Mouse (Mus musculus): ENCODE measurements around the gene Tmem51. TPM values are rescaled to one million over a fixed set of nuclear protein-coding genes. Genes with fewer than 3 reads are reported as not detected.
A peak's percentile ranks its signal among the peaks of the same experiment; 100 is the strongest.

Gene Tmem51
- polyA plus RNA-seq, 1 experiment from 2014 or later: 5.9 TPM

- H3K9me3 ChIP-seq (replicated peaks): no peaks in the 10 kb centered on the region
- H3K36me3 ChIP-seq: no peaks in the 10 kb centered on the region
- peak; percentile 28; the same call in 1 of the 2 replicates for ATAC-seq (ENCODE audit: low FRiP score)
- peaks cover 14% of the 10 kb centered on the region for H3K4me1 ChIP-seq
- no peaks in the 10 kb centered on the region for H3K27me3 ChIP-seq (replicated peaks)
- H3K4me3 ChIP-seq (replicated peaks): no peak overlapping the region
- WGBS: 40% methylated on average over 15 of the region's 15 CpGs
- no peak overlapping the region for H3K9ac ChIP-seq (replicated peaks)
- H3K4me2 ChIP-seq: no peak overlapping the region
- H3K27ac ChIP-seq (replicated peaks): no peak overlapping the region
Measured at GRCm38 (mm10) chr4:142095513-142096241, 11.6 kb upstream of the Tmem51 start.

GRCm38 (mm10) chr4:142094386-142094785 is 10.3 kb upstream of the Tmem51 start:
- H3K4me3 ChIP-seq (replicated peaks): no peak overlapping the region
- H3K27ac ChIP-seq (replicated peaks): no peak overlapping the region
- no peaks in the 10 kb centered on the region for H3K36me3 ChIP-seq
- no peak overlapping the region for H3K9ac ChIP-seq (replicated peaks)
- no peak overlapping the region for H3K4me2 ChIP-seq
- H3K27me3 ChIP-seq (replicated peaks): no peaks in the 10 kb centered on the region
- WGBS: 92% methylated on average over 11 of the region's 11 CpGs
- no peak for ATAC-seq (ENCODE audit: low FRiP score)
- H3K9me3 ChIP-seq (replicated peaks): no peaks in the 10 kb centered on the region
- H3K4me1 ChIP-seq: peaks cover 14% of the 10 kb centered on the region

GRCm38 (mm10) chr4:142091100-142091499 is 7.0 kb upstream of the Tmem51 start:
- WGBS: 70% methylated on average over 2 of the region's 2 CpGs
- no peak for ATAC-seq (ENCODE audit: low FRiP score)

GRCm38 (mm10) chr4:142089966-142090365 is 5.9 kb upstream of the Tmem51 start:
- H3K36me3 ChIP-seq: no peaks in the 10 kb centered on the region
- H3K4me3 ChIP-seq (replicated peaks): no peak overlapping the region
- H3K4me2 ChIP-seq: no peak overlapping the region
- no peak overlapping the region for H3K9ac ChIP-seq (replicated peaks)
- H3K27ac ChIP-seq (replicated peaks): no peak overlapping the region
- H3K9me3 ChIP-seq (replicated peaks): no peaks in the 10 kb centered on the region
- H3K4me1 ChIP-seq: peaks cover 3% of the 10 kb centered on the region; the same call in 1 of the 2 replicates
- no peak for ATAC-seq (ENCODE audit: low FRiP score)
- H3K27me3 ChIP-seq (replicated peaks): peaks cover 14% of the 10 kb centered on the region
- WGBS: 75% methylated on average over 6 of the region's 6 CpGs

More at GRCm38 (mm10) chr4:142091100-142091499, 7.0 kb upstream of the Tmem51 start:
- no peak overlapping the region for H3K4me3 ChIP-seq (replicated peaks)
- H3K4me2 ChIP-seq: no peak overlapping the region
- H3K36me3 ChIP-seq: no peaks in the 10 kb centered on the region
- H3K4me1 ChIP-seq: peaks cover 5% of the 10 kb centered on the region; the same call in 1 of the 2 replicates
- no peak overlapping the region for H3K9ac ChIP-seq (replicated peaks)
- H3K27ac ChIP-seq (replicated peaks): no peak overlapping the region
- H3K27me3 ChIP-seq (replicated peaks): peaks cover 4% of the 10 kb centered on the region; the same call in 1 of the 2 replicates
- H3K9me3 ChIP-seq (replicated peaks): no peaks in the 10 kb centered on the region

GRCm38 (mm10) chr4:142088836-142089235 is 4.7 kb upstream of the Tmem51 start:
- ATAC-seq (ENCODE audit: low FRiP score): no peak
- H3K4me3 ChIP-seq (replicated peaks): no peak overlapping the region
- H3K36me3 ChIP-seq: no peaks in the 10 kb centered on the region

GRCm38 (mm10) chr4:142088409-142088808 is 4.3 kb upstream of the Tmem51 start:
- Histone ChIP-seq H3K27ac (replicated peaks) (no peak overlapping the region), H3K9me3 (replicated peaks) (no peaks in the 10 kb centered on the region), H3K4me1 (peaks cover 18% of the 10 kb centered on the region), H3K36me3 (no peaks in the 10 kb centered on the region), H3K9ac (replicated peaks) (no peak overlapping the region), H3K4me2 (no peak overlapping the region), H3K27me3 (replicated peaks) (peaks cover 26% of the 10 kb centered on the region), H3K4me3 (replicated peaks) (no peak overlapping the region)
- ATAC-seq (ENCODE audit: low FRiP score): no peak
- WGBS: 32% methylated on average over 4 of the region's 4 CpGs

More at GRCm38 (mm10) chr4:142088836-142089235, 4.7 kb upstream of the Tmem51 start:
- Histone ChIP-seq H3K4me1 (peaks cover 14% of the 10 kb centered on the region), H3K4me2 (no peak overlapping the region), H3K9ac (replicated peaks) (no peak overlapping the region), H3K27ac (replicated peaks) (no peak overlapping the region), H3K9me3 (replicated peaks) (no peaks in the 10 kb centered on the region), H3K27me3 (replicated peaks) (peaks cover 24% of the 10 kb centered on the region)
- WGBS: 77% methylated on average over 6 of the region's 6 CpGs

GRCm38 (mm10) chr4:142084936-142085563 is 946 bp upstream of the Tmem51 start:
- H3K9me3 ChIP-seq (replicated peaks): no peaks in the 10 kb centered on the region
- WGBS: 6% methylated on average over 20 of the region's 20 CpGs
- H3K4me1 ChIP-seq: peaks cover 35% of the 10 kb centered on the region
- peaks cover 33% of the 10 kb centered on the region for H3K27me3 ChIP-seq (replicated peaks)
- no peaks in the 10 kb centered on the region for H3K36me3 ChIP-seq
- ATAC-seq (ENCODE audit: low FRiP score): no peak
- no peak overlapping the region for H3K27ac ChIP-seq (replicated peaks)
- no peak overlapping the region for H3K9ac ChIP-seq (replicated peaks)
- H3K4me2 ChIP-seq: peak overlapping the region; percentile 97
- peak overlapping the region; percentile 55 for H3K4me3 ChIP-seq (replicated peaks)

GRCm38 (mm10) chr4:142083762-142084130 is 358 bp downstream of the Tmem51 start:
- H3K4me2 ChIP-seq: peak overlapping the region; percentile 97
- H3K27ac ChIP-seq (replicated peaks): no peak overlapping the region
- peaks cover 33% of the 10 kb centered on the region for H3K27me3 ChIP-seq (replicated peaks)
- peaks cover 36% of the 10 kb centered on the region for H3K4me1 ChIP-seq
- no peaks in the 10 kb centered on the region for H3K36me3 ChIP-seq
- peak; percentile 73; the same call in 1 of the 2 replicates for ATAC-seq (ENCODE audit: low FRiP score)
- peak overlapping the region; percentile 49 for H3K9ac ChIP-seq (replicated peaks)
- WGBS: under 1% methylated on average over 22 of the region's 29 CpGs
- H3K4me3 ChIP-seq (replicated peaks): peak overlapping the region; percentile 55
- H3K9me3 ChIP-seq (replicated peaks): no peaks in the 10 kb centered on the region

- Histone ChIP-seq H3K27ac (replicated peaks) (no peak overlapping the region), H3K27me3 (replicated peaks) (peaks cover 33% of the 10 kb centered on the region), H3K36me3 (no peaks in the 10 kb centered on the region), H3K4me1 (peaks cover 36% of the 10 kb centered on the region), H3K9ac (replicated peaks) (no peak overlapping the region), H3K4me2 (peak overlapping the region; percentile 97), H3K9me3 (replicated peaks) (no peaks in the 10 kb centered on the region), H3K4me3 (replicated peaks) (peak overlapping the region; percentile 55)
- ATAC-seq (ENCODE audit: low FRiP score): no peak
- WGBS: 53% methylated on average over 6 of the region's 6 CpGs
Measured at GRCm38 (mm10) chr4:142083193-142083592, 911 bp downstream of the Tmem51 start.

GRCm38 (mm10) chr4:142082703-142083102 is 1.4 kb downstream of the Tmem51 start:
- H3K4me3 ChIP-seq (replicated peaks): no peak overlapping the region
- no peaks in the 10 kb centered on the region for H3K9me3 ChIP-seq (replicated peaks)
- H3K36me3 ChIP-seq: no peaks in the 10 kb centered on the region
- no peak overlapping the region for H3K27ac ChIP-seq (replicated peaks)
- peaks cover 33% of the 10 kb centered on the region for H3K27me3 ChIP-seq (replicated peaks)
- H3K4me1 ChIP-seq: peaks cover 40% of the 10 kb centered on the region
- no peak overlapping the region for H3K9ac ChIP-seq (replicated peaks)
- H3K4me2 ChIP-seq: peak overlapping the region; percentile 97; the same call in 1 of the 2 replicates
- WGBS: 79% methylated on average over 4 of the region's 4 CpGs
- no peak for ATAC-seq (ENCODE audit: low FRiP score)

- WGBS: 60% methylated on average over 13 of the region's 13 CpGs
Measured at GRCm38 (mm10) chr4:142081631-142082283, 2.3 kb downstream of the Tmem51 start.

More at GRCm38 (mm10) chr4:142081631-142082283, 2.3 kb downstream of the Tmem51 start:
- H3K4me3 ChIP-seq (replicated peaks): no peak overlapping the region
- no peak overlapping the region for H3K9ac ChIP-seq (replicated peaks)
- H3K27ac ChIP-seq (replicated peaks): peak overlapping the region; percentile 29; the same call in 1 of the 2 replicates
- ATAC-seq (ENCODE audit: low FRiP score): no peak
- H3K9me3 ChIP-seq (replicated peaks): no peaks in the 10 kb centered on the region
- no peaks in the 10 kb centered on the region for H3K36me3 ChIP-seq
- peak overlapping the region; percentile 5; the same call in 1 of the 2 replicates for H3K4me2 ChIP-seq
- peaks cover 48% of the 10 kb centered on the region for H3K4me1 ChIP-seq
- H3K27me3 ChIP-seq (replicated peaks): peaks cover 33% of the 10 kb centered on the region

Data from neural tube, embryonic 15.5 days (tissue).